Mouse (Mus musculus) B cell, adult 2 months (primary cell): ENCODE results near the gene Adcy1.

ENCODE experiments used
- DNase-seq, 2 experiments: peaks; one replicate each; pipeline ENCODE4 v3.0.0; 2022

Adcy1 gene

DNA sequence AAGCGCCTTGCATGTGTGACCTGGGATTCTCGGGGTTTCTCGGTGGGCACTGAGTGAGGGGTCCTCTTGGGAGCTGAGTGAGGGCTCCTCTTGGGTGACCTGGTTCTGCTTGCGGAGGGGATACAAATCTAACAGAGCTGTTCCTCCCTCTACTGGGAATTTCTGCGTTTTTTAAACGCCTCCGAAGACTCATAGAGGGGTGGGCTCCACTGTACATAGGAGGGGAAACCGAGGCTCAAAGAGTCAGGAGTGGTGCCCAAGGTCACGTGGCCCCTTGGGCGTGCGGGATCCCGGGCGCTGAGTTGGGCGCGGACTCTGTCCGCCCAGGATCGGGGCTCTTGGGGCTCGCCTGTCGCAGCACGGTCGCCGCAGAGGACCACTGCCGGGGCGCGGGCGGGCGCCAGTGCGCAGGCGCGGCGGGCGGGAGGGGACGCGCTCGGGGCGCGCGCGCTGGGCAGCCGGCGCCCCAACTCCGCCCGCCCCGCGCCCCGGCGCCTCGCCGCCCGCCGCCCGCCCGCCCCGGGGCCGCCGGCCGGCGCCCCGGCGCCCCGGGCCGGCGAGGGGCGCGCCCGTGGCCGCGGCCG, at the start of gene Adcy1:
TSS of gene Adcy1 (plus strand) at position 489 of the 584 bp plus-strand sequence.
- no peak for DNase-seq

DNA sequence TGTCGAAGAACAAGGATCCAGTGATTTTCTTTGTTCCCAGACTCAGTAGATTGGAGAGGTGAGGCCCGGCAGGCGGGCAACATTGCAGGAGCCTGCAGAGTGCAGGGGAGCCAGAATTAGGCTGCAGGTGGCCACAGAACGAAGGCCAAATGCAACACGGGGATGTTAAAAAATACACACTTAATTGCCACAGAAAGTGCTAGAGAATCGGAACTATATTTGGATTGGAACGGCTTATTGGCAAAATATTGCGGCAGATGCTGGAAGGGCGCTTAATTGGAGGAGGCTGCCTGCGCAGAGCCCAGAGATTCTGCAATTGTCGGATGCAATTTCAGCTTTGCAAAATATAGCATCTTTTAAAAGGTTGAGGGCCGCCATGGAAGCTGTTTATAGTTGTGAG, 46.4 kb upstream of the Adcy1 start:
- no peak for DNase-seq

DNA sequence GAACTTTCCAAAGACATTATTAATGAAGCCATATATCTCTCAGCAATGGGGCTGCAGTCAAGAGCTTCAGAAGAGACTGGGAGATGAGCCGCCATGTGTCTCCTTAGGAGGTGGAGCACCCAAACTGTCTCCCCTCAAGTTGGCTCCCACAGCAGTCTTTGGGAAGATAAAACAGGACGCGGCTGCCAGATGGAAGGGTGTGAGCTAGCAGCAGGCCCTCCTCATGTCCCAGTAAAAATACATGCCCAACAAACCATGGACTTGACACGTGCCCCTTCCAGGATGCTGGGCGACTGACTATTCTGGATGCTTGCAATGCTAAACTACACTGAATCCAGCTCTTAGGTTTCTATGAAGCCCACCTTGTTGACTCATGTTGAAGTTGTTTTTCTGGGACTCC, 45.2 kb upstream of the Adcy1 start:
- DNase-seq: no peak

DNA sequence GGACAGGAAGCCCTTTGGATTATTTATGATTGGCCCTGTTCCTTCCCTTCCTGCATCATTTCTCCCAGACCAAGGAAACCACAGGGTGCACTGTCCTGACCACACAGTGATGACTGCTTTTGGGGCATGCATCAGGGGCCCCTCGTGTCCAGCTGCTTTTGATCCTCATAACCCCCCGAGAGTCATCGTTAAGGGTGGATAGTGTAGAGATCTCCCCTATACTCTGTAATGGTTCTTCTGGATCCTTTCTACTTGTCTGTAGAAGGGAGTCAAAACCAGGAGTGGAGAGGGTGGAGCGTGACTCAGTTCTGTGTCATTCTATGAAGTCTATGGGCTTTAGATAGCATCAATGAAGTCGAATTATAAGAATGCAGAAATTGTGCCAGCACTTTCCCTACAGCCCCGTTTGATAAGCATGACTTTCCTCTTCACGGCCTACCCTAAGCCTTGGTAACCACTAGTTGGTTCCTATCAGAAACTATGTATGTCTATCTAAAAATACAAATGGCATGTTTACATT, 44.2 kb upstream of the Adcy1 start:
- no peak for DNase-seq

DNA sequence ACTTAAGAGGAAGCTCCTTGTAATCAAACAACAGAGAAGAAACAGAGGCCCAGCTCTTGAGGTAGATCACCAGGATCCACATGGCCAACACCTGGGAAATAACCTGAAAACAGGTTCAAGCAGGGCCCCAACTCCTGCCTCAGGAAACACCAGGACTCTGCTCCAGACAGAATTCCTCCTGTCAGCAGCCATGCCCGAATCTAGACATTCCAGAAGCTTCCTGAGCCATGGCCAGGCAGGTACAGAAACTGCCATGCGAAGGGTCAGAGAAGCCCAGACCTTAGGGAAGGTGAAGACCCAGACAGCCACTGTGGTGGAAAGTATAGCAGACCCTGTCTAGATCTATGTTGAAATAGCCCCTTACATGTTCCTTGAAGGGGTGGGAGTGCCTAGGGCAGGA, 30.2 kb upstream of the Adcy1 start:
- DNase-seq: no peak

DNA sequence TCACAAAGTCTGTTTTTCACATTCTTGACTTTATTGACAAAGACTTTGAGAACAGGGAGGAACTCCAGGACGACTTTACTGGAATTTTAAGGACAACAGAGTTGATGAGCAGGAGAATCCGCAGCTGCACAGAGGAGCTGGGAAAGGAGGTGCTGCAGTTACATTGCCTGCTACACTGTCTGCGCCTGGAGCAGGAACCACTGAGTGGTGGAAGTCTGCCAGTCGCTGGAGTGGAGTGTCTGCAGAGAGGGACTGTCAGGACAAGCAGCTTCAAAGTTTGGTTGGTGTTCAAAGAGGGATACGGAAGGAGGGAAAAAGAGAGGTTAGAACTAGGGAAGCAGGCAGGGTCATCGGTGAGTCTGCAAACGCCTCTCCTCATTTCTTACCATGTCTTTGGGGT, 23.6 kb upstream of the Adcy1 start:
- no peak for DNase-seq

DNA sequence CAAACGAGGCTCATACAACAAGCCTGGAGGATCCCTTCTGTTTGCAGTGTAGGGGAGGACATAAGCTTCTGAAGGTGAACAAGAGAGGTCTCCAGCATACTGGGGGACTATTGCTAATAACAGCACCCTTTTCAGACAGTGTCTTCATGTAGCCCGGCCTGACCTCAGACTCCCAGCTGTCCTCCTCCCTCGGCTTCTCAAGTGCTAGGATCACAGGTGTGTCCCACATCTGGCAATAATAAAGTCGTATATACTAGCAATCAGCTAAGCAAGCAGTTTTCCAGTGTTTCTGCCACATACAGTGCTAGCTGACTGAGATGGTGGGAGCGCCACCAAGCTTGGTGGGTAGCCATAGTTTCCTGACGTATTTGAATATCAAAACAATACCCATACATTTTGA, 22.5 kb upstream of the Adcy1 start:
- DNase-seq: no peak

DNA sequence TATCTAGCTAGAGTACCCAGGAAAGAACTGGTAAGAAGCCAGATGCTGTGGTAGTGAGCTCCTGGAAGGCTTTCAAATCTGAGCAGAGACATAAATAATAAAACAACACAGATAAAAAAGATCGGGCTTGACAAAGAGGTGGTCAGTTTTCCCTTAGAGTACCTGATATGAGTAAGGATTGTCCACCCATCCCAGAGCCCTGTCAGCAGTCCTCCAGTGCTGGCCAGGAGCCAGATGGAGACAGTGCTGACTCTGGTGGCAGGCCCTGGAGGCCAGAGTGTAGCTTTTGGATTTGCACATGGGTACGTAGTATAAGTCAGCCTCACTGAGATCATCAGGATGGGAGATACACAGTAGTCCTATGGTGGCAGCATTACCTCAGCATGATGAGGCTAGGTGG, 16.1 kb upstream of the Adcy1 start:
- DNase-seq: no peak

DNA sequence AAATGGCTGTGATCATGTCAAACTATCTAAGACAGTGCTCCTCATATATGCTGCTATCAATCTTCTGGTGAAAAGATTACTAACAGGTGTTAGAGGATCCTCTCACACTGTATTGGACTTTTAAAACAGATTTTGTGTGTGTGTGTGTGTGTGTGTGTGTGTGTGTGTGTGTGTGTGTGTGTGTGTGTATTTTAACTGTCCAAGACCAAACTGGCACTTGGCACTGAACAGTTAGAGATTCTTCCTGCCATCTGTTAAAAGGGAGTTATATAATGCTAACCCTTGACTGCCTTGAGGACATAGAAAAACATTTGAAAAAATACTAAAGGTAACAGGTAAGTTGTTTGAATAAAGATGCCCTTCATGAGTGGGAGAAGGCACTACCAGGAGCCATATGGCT, 15.7 kb upstream of the Adcy1 start:
- no peak for DNase-seq

DNA sequence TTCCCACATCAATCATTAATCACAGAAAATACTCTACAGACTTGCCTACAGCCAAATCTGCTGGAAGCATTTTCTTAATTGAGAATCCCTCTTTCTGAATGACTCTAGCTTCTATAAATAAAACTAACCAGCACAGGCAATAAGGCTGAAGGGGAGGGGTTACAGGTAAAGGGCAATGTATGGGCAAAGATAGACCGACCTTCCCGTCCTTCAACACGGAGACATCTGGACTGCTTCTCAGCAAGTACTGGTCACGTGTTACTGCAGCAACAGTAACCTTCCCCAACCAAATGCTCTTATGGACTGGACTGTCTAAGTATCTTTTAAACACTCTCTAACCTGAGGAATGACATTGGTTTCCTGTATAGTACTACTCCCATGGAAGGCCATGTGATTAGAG, 9.6 kb upstream of the Adcy1 start:
- no peak for DNase-seq

DNA sequence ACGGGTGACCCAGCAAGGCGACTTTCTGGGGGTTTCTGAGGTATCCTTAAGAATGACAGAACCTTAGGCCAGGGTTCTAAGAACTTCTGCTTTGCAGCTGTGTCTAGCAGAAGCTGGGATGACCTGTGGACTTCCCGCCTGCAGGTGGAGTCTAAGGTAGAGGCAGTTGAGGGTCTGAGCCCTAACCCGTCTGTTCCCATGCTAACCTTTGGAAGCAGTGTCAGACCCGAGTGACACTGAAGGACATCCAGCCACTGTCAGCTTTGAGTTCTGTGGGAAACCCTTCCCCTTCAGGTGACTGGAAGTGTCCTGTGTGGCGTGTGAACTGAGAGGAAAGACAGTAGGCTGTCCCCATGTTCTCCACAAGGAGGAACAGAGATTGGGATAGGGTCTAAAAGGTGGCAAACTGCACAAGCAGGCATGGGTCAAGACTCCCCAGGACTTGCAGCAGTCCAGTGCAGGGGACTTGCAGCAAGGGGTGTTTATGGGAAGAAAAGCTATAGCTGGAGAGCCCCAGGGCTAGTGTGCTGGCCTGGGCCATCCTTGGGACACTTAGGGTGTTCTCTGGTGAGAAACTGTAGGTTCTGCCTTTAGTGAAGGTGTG, 8.5 kb upstream of the Adcy1 start:
- no peak for DNase-seq

DNA sequence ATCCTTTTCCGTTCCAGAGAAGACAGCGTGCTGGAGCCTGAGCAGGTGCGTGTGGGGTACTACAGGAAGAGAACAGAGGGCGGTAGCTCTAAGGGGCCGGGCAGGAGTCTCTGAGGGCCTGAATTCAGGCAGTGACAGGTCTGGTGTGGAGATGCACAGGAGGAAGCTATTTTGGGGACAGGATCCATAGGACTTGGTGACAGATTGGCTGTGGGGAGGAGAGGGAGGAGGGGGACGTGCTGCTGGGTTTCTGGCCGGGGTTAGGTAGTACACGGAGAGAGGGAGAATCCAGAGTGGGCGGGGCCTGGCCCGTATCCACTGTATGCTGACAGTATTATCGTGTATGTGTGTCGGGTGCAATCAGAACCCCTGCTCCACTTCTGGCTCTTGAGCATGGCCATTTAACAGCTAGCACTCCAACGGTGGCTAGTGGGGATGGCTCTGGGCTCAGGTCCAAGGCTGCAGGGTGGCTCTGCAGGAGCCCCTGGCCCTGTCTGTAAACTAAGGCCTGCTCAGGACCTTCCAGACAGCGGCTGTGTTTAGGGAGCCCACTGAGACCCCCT, 7.8 kb upstream of the Adcy1 start:
- DNase-seq: no peak

DNA sequence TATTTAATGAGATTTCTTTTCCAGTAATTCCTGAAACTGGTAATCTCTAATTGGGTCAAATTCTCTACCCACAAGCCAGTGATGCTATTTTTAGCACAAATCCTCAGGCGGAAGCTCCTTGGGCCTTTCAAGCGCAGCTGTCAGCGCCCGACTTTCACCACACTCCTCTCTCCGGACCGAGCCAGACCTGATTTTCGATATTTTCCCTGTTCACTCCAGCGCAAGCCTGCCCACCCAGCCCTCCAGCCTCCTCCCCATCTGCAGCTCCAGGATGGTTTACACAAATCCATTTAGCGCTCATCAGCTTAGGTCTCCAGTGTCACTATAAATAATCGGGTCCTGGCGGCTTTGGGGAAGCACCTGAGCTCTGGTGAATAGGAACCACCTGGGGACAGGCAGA, 7.2 kb upstream of the Adcy1 start:
- no peak for DNase-seq

DNA sequence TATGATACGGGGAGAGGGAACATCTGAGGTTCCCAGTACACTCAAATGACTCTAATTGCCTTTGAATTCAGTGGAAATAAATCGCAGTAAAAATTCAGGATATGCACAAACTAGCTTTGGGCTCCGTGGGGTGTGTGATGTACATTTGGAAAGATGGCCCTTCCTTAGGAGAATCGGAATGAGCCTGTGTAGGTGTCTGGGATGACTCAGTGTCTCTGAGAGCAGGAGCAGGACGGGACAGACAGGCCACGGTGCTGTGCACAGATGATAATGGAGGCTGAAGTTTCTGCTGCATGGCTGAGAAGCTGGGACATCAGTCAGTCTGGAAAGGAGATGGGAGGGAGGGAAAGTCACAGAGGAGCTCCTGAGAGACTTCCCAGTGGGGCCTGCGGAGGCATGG, 5.5 kb upstream of the Adcy1 start:
- DNase-seq: no peak

DNA sequence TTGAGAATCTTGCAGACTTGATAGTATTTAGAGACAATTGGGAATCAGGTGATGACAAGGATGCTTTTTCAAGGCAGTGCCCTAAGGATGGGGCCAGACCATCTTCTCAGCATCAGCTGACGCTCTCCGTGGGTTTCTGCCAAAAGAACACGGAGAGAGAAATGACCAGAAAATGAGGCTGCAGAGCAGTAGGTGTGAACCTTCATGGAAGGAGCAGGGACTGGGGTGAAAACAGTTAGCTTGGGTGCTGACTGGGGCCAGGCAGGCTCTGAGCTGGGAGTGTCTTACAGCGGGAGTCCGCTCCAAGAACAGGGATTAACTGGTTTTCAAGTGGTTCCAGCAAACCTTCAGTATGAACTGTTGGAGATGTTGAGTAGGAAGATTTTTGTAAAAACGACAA, 1.3 kb upstream of the Adcy1 start:
- no peak for DNase-seq

DNA sequence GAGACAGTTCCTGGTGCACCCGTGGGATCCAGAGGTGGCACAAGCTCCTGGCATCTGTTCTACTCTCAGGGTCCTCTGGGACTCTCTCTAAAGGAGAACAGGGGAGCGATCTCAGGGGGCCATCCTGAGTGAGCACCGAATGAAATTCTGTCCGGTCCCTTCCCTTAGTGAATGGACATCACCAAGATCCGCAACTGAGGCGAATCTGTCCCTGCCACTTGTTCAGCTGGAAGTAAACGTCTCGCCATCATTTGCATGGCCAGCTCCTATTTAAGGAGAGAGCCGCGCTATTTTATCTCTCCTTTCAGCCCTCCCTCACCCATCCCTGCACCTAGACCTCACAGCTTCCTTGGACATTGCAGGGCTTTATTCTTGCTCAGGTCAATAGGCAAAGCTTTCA, 723 bp upstream of the Adcy1 start:
- DNase-seq: no peak

DNA sequence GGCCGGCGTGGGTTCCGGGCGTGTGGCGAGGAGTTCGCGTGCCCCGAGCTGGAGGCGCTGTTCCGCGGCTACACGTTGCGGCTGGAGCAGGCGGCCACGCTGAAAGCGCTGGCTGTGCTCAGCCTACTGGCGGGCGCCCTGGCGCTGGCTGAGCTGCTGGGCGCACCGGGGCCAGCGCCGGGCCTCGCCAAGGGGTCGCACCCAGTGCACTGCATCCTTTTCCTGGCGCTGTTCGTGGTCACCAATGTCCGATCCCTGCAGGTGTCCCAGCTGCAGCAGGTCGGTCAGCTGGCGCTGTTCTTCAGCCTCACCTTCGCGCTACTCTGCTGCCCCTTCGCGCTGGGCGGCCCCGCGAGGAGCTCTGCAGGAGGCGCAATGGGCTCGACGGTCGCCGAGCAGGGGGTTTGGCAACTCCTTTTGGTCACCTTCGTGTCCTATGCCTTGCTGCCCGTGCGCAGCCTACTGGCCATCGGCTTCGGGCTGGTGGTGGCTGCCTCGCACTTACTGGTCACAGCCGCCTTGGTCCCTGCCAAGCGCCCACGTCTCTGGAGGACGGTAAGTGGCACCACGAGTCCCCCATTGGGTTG, 485 bp downstream of the Adcy1 start:
- no peak for DNase-seq

DNA sequence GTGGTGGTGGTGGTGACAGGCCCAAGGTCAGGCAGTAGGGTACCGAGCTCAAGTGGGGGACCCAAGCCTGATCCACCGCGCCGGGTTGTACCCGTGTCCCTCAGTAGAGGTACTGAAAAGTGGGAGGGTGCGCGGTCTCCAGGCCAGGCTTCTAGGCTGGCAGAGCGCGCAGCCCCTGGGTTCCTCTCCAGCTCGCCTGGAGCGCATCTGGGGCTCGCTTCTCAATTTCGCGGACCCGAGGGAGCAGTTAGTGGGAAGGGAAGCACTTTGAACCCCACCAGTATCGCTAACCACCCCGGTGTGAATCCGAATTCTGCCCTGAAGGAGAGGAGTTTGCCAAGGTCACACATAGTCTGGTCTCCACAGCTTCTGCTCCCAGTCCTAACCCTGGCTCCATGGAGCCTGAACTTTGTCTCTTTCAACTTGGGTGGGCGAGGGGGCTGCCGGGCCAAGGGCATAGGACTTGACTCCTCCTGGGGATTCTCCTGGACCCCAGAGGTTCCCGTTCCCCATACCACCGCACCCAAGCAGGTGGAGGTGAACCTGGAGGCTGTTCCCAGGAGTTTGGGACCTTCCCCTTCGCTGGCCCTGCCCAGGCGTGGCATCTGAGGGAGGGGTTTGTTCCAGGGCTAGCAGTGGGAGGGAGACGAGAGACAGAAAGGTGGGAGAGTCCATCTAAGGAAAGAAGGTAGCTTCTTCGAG, 1.3 kb downstream of the Adcy1 start:
- no peak for DNase-seq

DNA sequence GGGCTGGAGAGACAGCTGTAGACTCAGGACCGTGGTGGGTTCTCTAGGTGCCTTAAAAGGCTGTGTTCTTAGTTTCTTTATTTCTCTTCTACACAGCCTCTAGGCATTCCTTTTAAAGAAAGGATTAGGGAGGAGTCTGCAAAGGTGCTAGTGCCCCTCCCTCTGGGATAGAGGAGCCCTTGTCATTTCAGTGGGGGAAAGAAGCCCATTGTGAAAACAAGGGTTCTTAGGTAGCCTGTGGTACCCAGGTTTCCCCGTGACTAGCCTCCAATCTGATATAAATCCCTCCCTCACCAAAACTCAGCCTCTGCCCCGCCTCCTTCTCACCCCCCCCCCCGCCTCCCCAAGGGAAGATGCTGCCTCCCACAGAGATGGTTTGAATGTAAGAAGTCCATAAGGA, 2.1 kb downstream of the Adcy1 start:
- no peak for DNase-seq

DNA sequence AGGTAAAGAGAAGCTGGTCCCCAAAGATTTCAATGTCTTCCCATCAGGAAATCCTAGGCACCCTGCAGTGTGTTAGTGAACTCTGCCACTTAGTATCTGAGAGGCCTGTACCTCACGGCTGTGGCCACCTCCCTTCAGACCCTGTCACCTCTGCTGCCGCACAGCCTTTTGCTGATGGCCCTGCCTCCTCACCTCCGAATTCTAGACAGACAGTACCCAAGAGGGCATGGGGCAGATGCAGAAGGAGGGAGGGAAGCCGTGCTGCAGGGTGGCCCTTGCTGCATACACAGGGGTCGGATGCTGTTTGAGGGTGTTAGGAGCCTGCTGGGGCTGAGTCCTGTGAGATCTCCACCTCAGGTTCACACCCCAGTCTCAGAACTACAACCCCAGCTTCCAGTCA, 2.6 kb downstream of the Adcy1 start:
- DNase-seq: no peak

DNA sequence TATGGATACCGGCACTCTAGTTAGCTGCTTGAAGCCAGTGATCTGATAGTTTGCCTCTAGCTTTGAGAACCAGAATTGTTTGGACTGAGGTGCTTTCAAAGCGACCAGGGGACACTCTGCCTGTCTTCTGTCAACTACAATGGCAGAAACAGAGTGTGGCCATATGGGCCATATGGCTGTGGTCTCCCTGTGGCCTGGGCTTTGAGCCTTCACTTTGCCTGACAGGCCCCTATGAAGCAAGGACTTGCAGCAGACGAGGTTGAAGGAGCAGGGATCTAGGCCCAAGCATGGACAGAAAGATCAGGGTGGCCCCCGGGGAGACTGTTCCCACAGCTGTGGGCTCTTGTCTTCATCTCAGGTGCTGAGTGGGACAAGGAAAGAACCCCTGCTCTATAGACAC, 4.0 kb downstream of the Adcy1 start:
- no peak for DNase-seq

DNA sequence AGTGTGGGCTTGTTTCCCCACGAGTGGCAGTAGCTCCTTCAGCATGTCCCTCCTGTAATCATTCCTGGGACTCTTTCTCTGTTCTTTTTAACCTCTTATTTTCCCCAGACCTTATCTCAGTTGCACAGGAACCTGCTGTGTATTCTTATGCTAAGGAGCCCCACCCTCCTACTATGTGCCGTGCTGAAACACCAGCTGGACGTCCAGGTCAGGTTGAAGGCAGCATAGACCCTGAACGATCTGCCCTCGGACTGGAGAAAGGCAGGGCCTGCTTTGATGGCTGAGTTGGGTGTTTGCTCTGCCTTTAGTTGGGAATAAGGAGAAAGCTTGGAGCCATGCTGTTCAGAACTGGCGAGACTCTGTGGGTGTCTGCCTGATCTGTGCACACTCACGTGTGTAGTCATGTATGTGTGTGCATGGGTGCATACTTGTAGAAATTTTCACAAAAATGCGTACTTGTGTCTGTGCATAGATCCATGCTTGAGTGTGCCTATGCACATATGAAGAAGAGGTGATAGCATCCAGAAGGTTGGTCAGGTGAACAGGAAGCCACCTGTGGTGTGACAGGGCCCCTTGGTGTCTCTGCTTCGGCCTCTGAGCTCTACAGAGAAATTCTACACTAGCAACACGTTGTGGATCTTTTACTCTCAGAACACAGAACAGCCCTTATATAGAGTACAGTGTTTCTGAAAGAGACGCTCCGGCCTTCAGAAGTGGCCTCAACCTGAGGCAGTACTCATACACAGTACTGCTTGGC, 5.4 kb downstream of the Adcy1 start:
- no peak for DNase-seq

DNA sequence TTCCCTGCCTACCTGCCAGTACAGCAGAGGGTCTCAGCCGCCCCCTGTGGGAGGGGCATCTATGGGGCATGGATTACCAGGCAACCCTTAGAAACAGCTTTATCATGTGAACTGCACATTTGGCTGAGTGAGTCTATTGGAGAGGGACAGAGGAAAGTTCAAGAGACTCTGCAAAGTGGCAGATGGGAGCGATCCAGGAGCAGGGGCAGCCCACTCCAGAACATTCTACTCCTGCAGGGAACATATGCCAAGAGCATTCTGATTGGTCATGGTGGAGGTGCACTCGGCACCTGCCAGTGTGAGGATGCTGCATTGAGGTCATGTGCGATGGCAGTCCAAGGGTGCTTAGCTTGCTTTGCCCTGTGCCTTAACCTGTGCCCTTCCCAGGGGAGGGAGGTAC, 6.5 kb downstream of the Adcy1 start:
- DNase-seq: no peak
